Mouse (Mus musculus) thymus, adult 2 months (tissue): ENCODE data around the gene Smg9.

Experiments
- CTCF ChIP-seq: fragments of 200-500 bp; IDR thresholded peaks from 2 replicates; pipeline ENCODE4 v1.5.1; 2012; ENCODE audit warnings: mild to moderate bottlenecking, control low read depth, low read length, moderate library complexity, borderline replicate concordance; ENCODE audit not compliant: control insufficient read depth, poor library complexity, insufficient read depth; ENCODE audit errors: extremely low read depth
- POLR2A ChIP-seq: fragments of 200-500 bp; IDR thresholded peaks from 2 replicates; pipeline ENCODE4 v1.6.1; 2012; ENCODE audit warnings: mild to moderate bottlenecking, low read length, control low read depth, moderate library complexity; ENCODE audit not compliant: control insufficient read depth, poor library complexity, insufficient read depth; ENCODE audit errors: extremely low read depth

DNA sequence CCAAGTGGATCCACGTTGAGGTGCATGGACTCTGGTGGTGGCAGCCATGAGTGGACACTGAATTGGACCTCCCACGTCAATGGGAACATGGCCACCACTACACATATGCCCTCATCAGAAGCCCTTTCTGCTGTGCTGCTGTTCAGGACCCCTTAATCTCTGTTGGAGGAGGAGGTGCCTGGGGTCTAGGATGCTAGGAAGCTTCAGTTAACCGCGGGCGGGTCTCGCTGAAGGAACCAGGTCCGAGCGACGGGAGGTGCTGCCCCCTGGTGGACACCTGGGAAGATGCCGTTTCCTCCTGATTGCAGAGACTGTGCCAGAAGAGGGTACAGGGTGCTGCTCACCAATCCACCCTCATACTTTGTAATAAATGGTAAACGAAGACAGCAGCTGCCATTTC is 14.6 kb upstream of the Smg9 start:
- TF ChIP-seq POLR2A = no peak
- TF ChIP-seq CTCF = peak; percentile 87; the same call in 1 of the 2 replicates
